Mouse (Mus musculus): ENCODE results near the gene Scgb3a1.

DNA sequence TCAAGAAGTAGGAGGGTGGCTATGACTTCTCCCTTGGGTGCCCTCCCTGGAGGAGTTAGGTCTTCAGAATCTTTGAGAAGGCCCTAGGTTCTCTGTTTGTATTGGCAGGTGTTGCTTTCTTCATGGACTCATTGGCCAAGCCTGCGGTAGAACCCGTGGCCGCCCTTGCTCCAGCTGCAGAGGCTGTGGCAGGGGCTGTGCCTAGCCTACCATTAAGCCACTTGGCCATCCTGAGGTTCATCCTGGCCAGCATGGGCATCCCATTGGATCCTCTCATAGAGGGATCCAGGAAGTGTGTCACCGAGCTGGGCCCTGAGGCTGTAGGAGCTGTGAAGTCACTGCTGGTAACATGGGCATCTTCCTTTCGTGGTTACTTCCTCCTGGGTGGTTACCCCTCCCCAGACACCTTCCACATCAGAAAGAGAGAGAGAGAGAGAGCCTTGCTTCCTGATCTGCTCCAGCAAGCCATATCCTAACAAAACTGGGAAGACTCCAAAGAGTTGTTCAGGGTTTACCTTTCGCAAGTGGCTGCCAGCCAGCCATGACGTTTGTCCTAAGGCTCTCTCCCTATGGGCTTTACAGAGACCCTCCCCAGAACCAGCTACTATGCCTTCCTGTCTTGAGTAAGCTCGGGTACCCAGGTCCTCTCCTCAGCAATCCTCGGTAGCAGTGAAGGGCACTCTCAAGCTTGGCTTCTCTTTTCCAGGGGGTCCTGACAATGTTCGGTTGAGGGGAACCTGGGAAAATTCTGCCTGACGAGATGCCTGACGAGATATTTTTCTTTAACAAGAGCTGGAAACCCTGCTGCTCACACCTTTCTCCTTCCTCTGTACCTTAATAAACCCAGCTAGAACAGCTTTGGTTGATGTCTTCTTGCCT, 1.1 kb downstream of the Scgb3a1 start:
- no peak for TF ChIP-seq POLR2A (IDR thresholded peaks at IDR 0.05; ENCODE audit: extremely low read depth, insufficient read depth, low read length)
- TF ChIP-seq CTCF (IDR thresholded peaks at IDR 0.05; ENCODE audit: extremely low read depth, insufficient read depth, low read length), result no peak
